Mouse (Mus musculus): ENCODE results near the gene Masp1. TPM values are rescaled to one million over a fixed set of nuclear protein-coding genes. Genes with fewer than 3 reads are reported as not detected.

Masp1 gene
- polyA plus RNA-seq, 1 experiment from 2014 or later: 1.3 TPM

GRCm38 (mm10) chr16:23496245-23496924 is 24.2 kb downstream of the Masp1 start:
- Histone ChIP-seq H3K4me3 (ENCODE audit: low read depth, low read length) (no peak overlapping the region), H3K9ac (replicated peaks; ENCODE audit: low read depth) (no peak overlapping the region), H3K4me1 (ENCODE audit: insufficient read depth, low read depth, low read length) (peaks cover 24% of the 10 kb centered on the region; the same call in 1 of the 2 replicates), H3K36me3 (ENCODE audit: insufficient read depth, low read length) (no peaks in the 10 kb centered on the region), H3K27me3 (replicated peaks; ENCODE audit: insufficient read depth, low read length) (no peaks in the 10 kb centered on the region), H3K4me2 (replicated peaks; ENCODE audit: low read depth, low read length) (no peak overlapping the region), H3K9me3 (ENCODE audit: low read length) (no peaks in the 10 kb centered on the region), H3K27ac (ENCODE audit: low read length) (peak overlapping the region; percentile 4; the same call in 1 of the 2 replicates)
- DNase-seq (ENCODE audit: low spot score): no peak
- TF ChIP-seq CTCF (IDR thresholded peaks at IDR 0.05) (no peak), EP300 (IDR thresholded peaks at IDR 0.05) (no peak)
- 63% methylated on average over 8 of the region's 8 CpGs for WGBS
- ATAC-seq: no peak

- H3K9ac ChIP-seq (replicated peaks; ENCODE audit: low read depth): no peak overlapping the region
- DNase-seq (ENCODE audit: low spot score) (no peak), ATAC-seq (no peak)
- WGBS: 74% methylated on average over 4 of the region's 4 CpGs
- no peaks in the 10 kb centered on the region for H3K36me3 ChIP-seq (ENCODE audit: insufficient read depth, low read length)
- TF ChIP-seq CTCF (IDR thresholded peaks at IDR 0.05): no peak
- no peak for TF ChIP-seq EP300 (IDR thresholded peaks at IDR 0.05)
- H3K9me3 ChIP-seq (ENCODE audit: low read length): no peaks in the 10 kb centered on the region
- peaks cover 10% of the 10 kb centered on the region; the same call in 1 of the 2 replicates for H3K4me1 ChIP-seq (ENCODE audit: insufficient read depth, low read depth, low read length)
- H3K27me3 ChIP-seq (replicated peaks; ENCODE audit: insufficient read depth, low read length): no peaks in the 10 kb centered on the region
- no peak overlapping the region for H3K27ac ChIP-seq (ENCODE audit: low read length)
- no peak overlapping the region for H3K4me3 ChIP-seq (ENCODE audit: low read depth, low read length)
- H3K4me2 ChIP-seq (replicated peaks; ENCODE audit: low read depth, low read length): no peak overlapping the region
Measured at GRCm38 (mm10) chr16:23492783-23493182, 27.8 kb downstream of the Masp1 start.

- ATAC-seq (no peak), DNase-seq (ENCODE audit: low spot score) (no peak)
- H3K27ac ChIP-seq (ENCODE audit: low read length): no peak overlapping the region
- H3K27me3 ChIP-seq (replicated peaks; ENCODE audit: insufficient read depth, low read length): no peaks in the 10 kb centered on the region
- no peak overlapping the region for H3K4me2 ChIP-seq (replicated peaks; ENCODE audit: low read depth, low read length)
- H3K4me3 ChIP-seq (ENCODE audit: low read depth, low read length): no peak overlapping the region
- H3K9me3 ChIP-seq (ENCODE audit: low read length): no peaks in the 10 kb centered on the region
- H3K9ac ChIP-seq (replicated peaks; ENCODE audit: low read depth): no peak overlapping the region
- no peaks in the 10 kb centered on the region for H3K4me1 ChIP-seq (ENCODE audit: insufficient read depth, low read depth, low read length)
- TF ChIP-seq EP300 (IDR thresholded peaks at IDR 0.05) (no peak), CTCF (IDR thresholded peaks at IDR 0.05) (no peak)
- no peaks in the 10 kb centered on the region for H3K36me3 ChIP-seq (ENCODE audit: insufficient read depth, low read length)
- 55% methylated on average over 10 of the region's 10 CpGs for WGBS
Measured at GRCm38 (mm10) chr16:23483292-23483691, 37.3 kb downstream of the Masp1 start.

GRCm38 (mm10) chr16:23482846-23483245 is 37.8 kb downstream of the Masp1 start:
- no peak overlapping the region for H3K4me3 ChIP-seq (ENCODE audit: low read depth, low read length)
- DNase-seq (ENCODE audit: low spot score): no peak
- ATAC-seq: no peak
- 91% methylated on average over 12 of the region's 12 CpGs for WGBS
- H3K9ac ChIP-seq (replicated peaks; ENCODE audit: low read depth): no peak overlapping the region
- H3K36me3 ChIP-seq (ENCODE audit: insufficient read depth, low read length): no peaks in the 10 kb centered on the region
- no peak overlapping the region for H3K4me2 ChIP-seq (replicated peaks; ENCODE audit: low read depth, low read length)
- H3K27ac ChIP-seq (ENCODE audit: low read length): no peak overlapping the region
- no peaks in the 10 kb centered on the region for H3K4me1 ChIP-seq (ENCODE audit: insufficient read depth, low read depth, low read length)
- H3K27me3 ChIP-seq (replicated peaks; ENCODE audit: insufficient read depth, low read length): no peaks in the 10 kb centered on the region
- no peaks in the 10 kb centered on the region for H3K9me3 ChIP-seq (ENCODE audit: low read length)
- no peak for TF ChIP-seq EP300 (IDR thresholded peaks at IDR 0.05)

- 95% methylated on average over 3 of the region's 3 CpGs for WGBS
- H3K27me3 ChIP-seq (replicated peaks; ENCODE audit: insufficient read depth, low read length): no peaks in the 10 kb centered on the region
- ATAC-seq (no peak), DNase-seq (ENCODE audit: low spot score) (no peak)
- no peak overlapping the region for H3K4me3 ChIP-seq (ENCODE audit: low read depth, low read length)
- H3K27ac ChIP-seq (ENCODE audit: low read length): no peak overlapping the region
- no peak overlapping the region for H3K9ac ChIP-seq (replicated peaks; ENCODE audit: low read depth)
- H3K36me3 ChIP-seq (ENCODE audit: insufficient read depth, low read length): no peaks in the 10 kb centered on the region
- no peak overlapping the region for H3K4me2 ChIP-seq (replicated peaks; ENCODE audit: low read depth, low read length)
- TF ChIP-seq EP300 (IDR thresholded peaks at IDR 0.05) (no peak), CTCF (IDR thresholded peaks at IDR 0.05) (no peak)
- H3K4me1 ChIP-seq (ENCODE audit: insufficient read depth, low read depth, low read length): no peaks in the 10 kb centered on the region
- no peaks in the 10 kb centered on the region for H3K9me3 ChIP-seq (ENCODE audit: low read length)
Measured at GRCm38 (mm10) chr16:23482218-23482617, 38.4 kb downstream of the Masp1 start.

GRCm38 (mm10) chr16:23479872-23480603 is 40.6 kb downstream of the Masp1 start:
- 69% methylated on average over 7 of the region's 7 CpGs for WGBS
- no peak overlapping the region for H3K9ac ChIP-seq (replicated peaks; ENCODE audit: low read depth)
- no peak overlapping the region for H3K4me3 ChIP-seq (ENCODE audit: low read depth, low read length)
- no peaks in the 10 kb centered on the region for H3K36me3 ChIP-seq (ENCODE audit: insufficient read depth, low read length)
- TF ChIP-seq EP300 (IDR thresholded peaks at IDR 0.05) (no peak), CTCF (IDR thresholded peaks at IDR 0.05) (no peak)
- DNase-seq (ENCODE audit: low spot score) (no peak), ATAC-seq (no peak)
- H3K27me3 ChIP-seq (replicated peaks; ENCODE audit: insufficient read depth, low read length): no peaks in the 10 kb centered on the region
- no peaks in the 10 kb centered on the region for H3K4me1 ChIP-seq (ENCODE audit: insufficient read depth, low read depth, low read length)
- H3K27ac ChIP-seq (ENCODE audit: low read length): no peak overlapping the region
- no peaks in the 10 kb centered on the region for H3K9me3 ChIP-seq (ENCODE audit: low read length)
- H3K4me2 ChIP-seq (replicated peaks; ENCODE audit: low read depth, low read length): no peak overlapping the region
